Mouse (Mus musculus): ENCODE data around the gene Was.

- TF ChIP-seq POLR2A (IDR thresholded peaks at IDR 0.05; ENCODE audit: extremely low read depth, insufficient read depth, low read length) = no peak
- no peak for TF ChIP-seq CTCF (IDR thresholded peaks at IDR 0.05; ENCODE audit: low read depth, low read length)
Observed at GRCm38 (mm10) chrX:8101017-8101416, 10.7 kb upstream of the Was start.
